Mouse (Mus musculus) layer of hippocampus, adult 2 months (tissue): ENCODE measurements at regions not wholly inside any gene's neighbourhood (a gene's known extent, or its start where the extent isn't known, plus 50 kb on each side); places are given as distances from the start of the nearest gene placed in this dataset.

Experiments
- DNase-seq, 2 experiments: peaks; one replicate each; pipeline ENCODE4 v3.0.0; 2022; ENCODE audit warnings: low spot score in 2 of 2
- H3K27ac ChIP-seq: fragments of 200-600 bp; 2 replicates; pipeline ENCODE4 v1.8.1; 2022
- H3K4me3 ChIP-seq: fragments of 200-600 bp; 2 replicates; pipeline ENCODE4 v1.8.1; 2022; ENCODE audit warnings: mild to moderate bottlenecking
- CTCF ChIP-seq: fragments of 200-600 bp; conservative IDR thresholded peaks from 2 replicates; pipeline ENCODE4 v1.8.1; 2022; ENCODE audit warnings: antibody characterized with exemption, mild to moderate bottlenecking, moderate library complexity

GRCm38 (mm10) chr2:8628007-8628406, 1118.6 kb upstream of the Celf2 start:
- DNase-seq: no peak
- TF ChIP-seq CTCF: no peak
- peak overlapping the region; percentile 37; the same call in 1 of the 2 replicates for H3K27ac ChIP-seq
- H3K4me3 ChIP-seq: no peak overlapping the region

GRCm38 (mm10) chr2:8628485-8629208, 1119.3 kb upstream of the Celf2 start:
- Histone ChIP-seq H3K4me3 (no peak overlapping the region), H3K27ac (peak overlapping the region; percentile 12; the same call in 1 of the 2 replicates)
- TF ChIP-seq CTCF: no peak
- DNase-seq: peak; percentile 15 to 27

GRCm38 (mm10) chr2:8638082-8638481, 1128.7 kb upstream of the Celf2 start:
- no peak overlapping the region for H3K4me3 ChIP-seq
- H3K27ac ChIP-seq: peak overlapping the region; percentile 76
- DNase-seq: peak; percentile 46 to 52
- peak; percentile 81 for TF ChIP-seq CTCF

GRCm38 (mm10) chr2:8639282-8639681, 1129.9 kb upstream of the Celf2 start:
- DNase-seq: no peak
- peak; percentile 68 for TF ChIP-seq CTCF
- no peak overlapping the region for H3K4me3 ChIP-seq
- no peak overlapping the region for H3K27ac ChIP-seq

GRCm38 (mm10) chr2:8645463-8645862, 1136.1 kb upstream of the Celf2 start:
- Histone ChIP-seq H3K4me3 (no peak overlapping the region), H3K27ac (peak overlapping the region; percentile 64)
- peak; percentile 85 for TF ChIP-seq CTCF
- DNase-seq: peak; percentile 37 to 49

- DNase-seq: no peak
- Histone ChIP-seq H3K4me3 (no peak overlapping the region), H3K27ac (no peak overlapping the region)
- no peak for TF ChIP-seq CTCF
Observed at GRCm38 (mm10) chr2:8660544-8660943, 1151.2 kb upstream of the Celf2 start.

GRCm38 (mm10) chr2:8673751-8674378, 1164.5 kb upstream of the Celf2 start:
- peak; percentile 52 to 83 for DNase-seq
- no peak overlapping the region for H3K4me3 ChIP-seq
- peak; percentile 84 for TF ChIP-seq CTCF
- no peak overlapping the region for H3K27ac ChIP-seq

- peak; percentile 52 for TF ChIP-seq CTCF
- H3K27ac ChIP-seq: no peak overlapping the region
- H3K4me3 ChIP-seq: no peak overlapping the region
- no peak for DNase-seq
Observed at GRCm38 (mm10) chr2:8675537-8675936, 1166.2 kb upstream of the Celf2 start.

GRCm38 (mm10) chr2:8676546-8676945, 1167.2 kb upstream of the Celf2 start:
- DNase-seq: peak; percentile 9 to 48
- TF ChIP-seq CTCF: peak; percentile 92
- no peak overlapping the region for H3K27ac ChIP-seq

GRCm38 (mm10) chr2:8690846-8691643, 1181.7 kb upstream of the Celf2 start:
- TF ChIP-seq CTCF: no peak
- no peak overlapping the region for H3K4me3 ChIP-seq
- no peak overlapping the region for H3K27ac ChIP-seq
- no peak for DNase-seq

More at GRCm38 (mm10) chr2:8676546-8676945, 1167.2 kb upstream of the Celf2 start:
- H3K4me3 ChIP-seq: no peak overlapping the region

GRCm38 (mm10) chr2:8729306-8729705, 1151.7 kb upstream of the 4930412O13Rik start:
- no peak overlapping the region for H3K27ac ChIP-seq
- no peak for DNase-seq
- TF ChIP-seq CTCF: no peak
- H3K4me3 ChIP-seq: no peak overlapping the region

- Histone ChIP-seq H3K4me3 (no peak overlapping the region), H3K27ac (no peak overlapping the region)
- TF ChIP-seq CTCF: peak; percentile 83
- peak; percentile 2 to 17 for DNase-seq
Observed at GRCm38 (mm10) chr2:8754142-8754541, 1126.9 kb upstream of the 4930412O13Rik start.

GRCm38 (mm10) chr2:8756546-8756945, 1124.5 kb upstream of the 4930412O13Rik start:
- no peak for DNase-seq
- Histone ChIP-seq H3K4me3 (no peak overlapping the region), H3K27ac (no peak overlapping the region)
- TF ChIP-seq CTCF: no peak
